Comparison of ENCODE assay signal across 8 mouse cellular contexts in the genomic region with DNA sequence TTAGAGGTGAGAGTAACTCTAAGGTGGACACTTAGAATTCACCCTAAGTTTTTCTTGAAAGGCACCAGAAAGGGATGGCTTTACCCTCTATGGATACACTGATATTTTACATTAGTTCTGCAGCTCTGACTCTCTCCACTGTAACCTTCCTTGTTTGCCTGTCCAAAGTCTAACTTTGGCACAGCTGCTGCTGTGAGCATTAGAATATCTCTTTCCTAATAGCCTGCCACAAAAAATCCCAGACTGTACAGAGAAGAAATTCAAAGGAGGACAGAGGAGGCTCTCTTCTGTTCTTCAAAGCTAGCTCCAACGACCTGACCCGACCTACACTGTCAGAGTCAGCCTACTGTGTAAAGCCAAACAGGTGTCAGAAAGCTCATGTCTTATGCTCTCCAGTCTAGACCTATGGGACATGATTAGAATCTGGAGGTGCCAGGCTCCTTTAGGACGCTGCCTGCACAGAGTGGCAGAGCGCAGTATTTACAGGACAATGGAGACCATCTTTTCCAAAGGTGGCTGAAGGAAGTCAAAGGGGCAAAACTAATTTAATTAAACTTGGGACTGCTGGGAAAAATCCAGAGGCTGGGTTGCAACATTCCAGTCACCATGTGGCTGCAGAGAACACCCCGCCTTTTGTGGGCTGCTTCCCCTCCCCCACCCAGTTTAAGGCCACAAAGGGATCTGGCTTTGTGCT. TPM values are rescaled to one million over a fixed set of nuclear protein-coding genes. Genes with fewer than 3 reads are reported as not detected.
DNase-seq lines count a peak whose midpoint lies in the region; ATAC-seq and TF ChIP-seq lines count a peak whose summit lies in the region.

No protein-coding gene starts in this region.

- no peak overlapping the region; the same call in 1 of the 2 replicates for H3K4me3 ChIP-seq in gastrocnemius, adult 2 months
- no peak overlapping the region for H3K4me3 ChIP-seq in hindbrain, embryonic 16.5 days (ENCODE audit: low read length)
- no peak overlapping the region for H3K4me3 ChIP-seq in liver, embryonic 12.5 days
- no peak overlapping the region for H3K4me3 ChIP-seq in neural tube, embryonic 14.5 days (ENCODE audit: low read depth, low read length)

- peak overlapping the region; percentile 27 for H3K4me2 ChIP-seq in hindbrain, embryonic 16.5 days (ENCODE audit: low read length)
- H3K4me2 ChIP-seq in liver, embryonic 12.5 days: peak overlapping the region; percentile 18
- peak overlapping the region; percentile 25; the same call in 1 of the 2 replicates for H3K4me2 ChIP-seq in neural tube, embryonic 14.5 days (ENCODE audit: low read depth, low read length)

- DNase-seq in adrenal gland, adult 2 months: peak; percentile 54
- no peak for DNase-seq in adrenal gland, adult 18-20 months (ENCODE audit: low spot score in 2 of 2)
- peak; percentile 62 for DNase-seq in gastrocnemius, adult 2 months
- no peak for DNase-seq in urinary bladder, adult 2 months (ENCODE audit: low spot score)
- no peak for DNase-seq in left cerebral cortex, postnatal 36 days (ENCODE audit: low spot score in 2 of 2)

- H3K27ac ChIP-seq in gastrocnemius, adult 2 months: 0 out of 2 replicates have a peak overlapping the region, but pooled peaks have one; percentile 35
- H3K27ac ChIP-seq in hindbrain, embryonic 16.5 days (ENCODE audit: low read depth, low read length): 0 out of 2 replicates have a peak overlapping the region, but pooled peaks have one; percentile 6
- H3K27ac ChIP-seq in liver, embryonic 12.5 days: peak overlapping the region; percentile 66; the same call in 1 of the 2 replicates
- 0 out of 2 replicates have a peak overlapping the region, but pooled peaks have one; percentile 40 for H3K27ac ChIP-seq in neural tube, embryonic 14.5 days (ENCODE audit: low read depth, low read length)

- peaks cover 2% of the 10 kb centered on the region; the same call in 1 of the 2 replicates for H3K36me3 ChIP-seq in hindbrain, embryonic 16.5 days (ENCODE audit: control insufficient read depth, insufficient read depth, low read length)
- peaks cover 12% of the 10 kb centered on the region for H3K36me3 ChIP-seq in liver, embryonic 12.5 days
- H3K36me3 ChIP-seq in neural tube, embryonic 14.5 days (ENCODE audit: control insufficient read depth, insufficient read depth, low read length): peaks cover 7% of the 10 kb centered on the region

- intact Hi-C loops in gastrocnemius, adult 2 months (cut with DNase I): no loop called here
- intact Hi-C loops in left cerebral cortex, postnatal 36 days (cut with DNase I): no loop called here

- TF ChIP-seq CTCF in gastrocnemius, adult 2 months (IDR thresholded peaks at IDR 0.05): no peak

- H3K4me1 ChIP-seq in hindbrain, embryonic 16.5 days (ENCODE audit: control insufficient read depth, insufficient read depth, low read depth, low read length): peaks cover 44% of the 10 kb centered on the region
- H3K4me1 ChIP-seq in liver, embryonic 12.5 days: peaks cover 15% of the 10 kb centered on the region; the same call in 1 of the 2 replicates
- peaks cover 52% of the 10 kb centered on the region for H3K4me1 ChIP-seq in neural tube, embryonic 14.5 days (ENCODE audit: control insufficient read depth, insufficient read depth, low read length)

- no peaks in the 10 kb centered on the region for H3K9me3 ChIP-seq in hindbrain, embryonic 16.5 days (ENCODE audit: control insufficient read depth, low read length)
- no peaks in the 10 kb centered on the region for H3K9me3 ChIP-seq in liver, embryonic 12.5 days (replicated peaks)
- H3K9me3 ChIP-seq in neural tube, embryonic 14.5 days (ENCODE audit: control insufficient read depth, low read length): no peaks in the 10 kb centered on the region

- no peak overlapping the region for H3K9ac ChIP-seq in hindbrain, embryonic 16.5 days (ENCODE audit: low read depth, low read length)
- no peak overlapping the region for H3K9ac ChIP-seq in liver, embryonic 12.5 days
- H3K9ac ChIP-seq in neural tube, embryonic 14.5 days (replicated peaks; ENCODE audit: low read depth, low read length): no peak overlapping the region

- 16% methylated on average over 5 of the region's 5 CpGs for whole genome bisulfite sequencing in hindbrain, embryonic 16.5 days
- 44% methylated on average over 5 of the region's 5 CpGs for WGBS in liver, embryonic 12.5 days (ENCODE audit: insufficient replicate concordance)
- 5% methylated on average over 5 of the region's 5 CpGs for WGBS in neural tube, embryonic 14.5 days

- H3K27me3 ChIP-seq in hindbrain, embryonic 16.5 days (replicated peaks; ENCODE audit: control insufficient read depth, insufficient read depth, low read length): no peaks in the 10 kb centered on the region
- H3K27me3 ChIP-seq in liver, embryonic 12.5 days (replicated peaks): no peaks in the 10 kb centered on the region
- H3K27me3 ChIP-seq in neural tube, embryonic 14.5 days (ENCODE audit: control insufficient read depth, insufficient read depth, low read length): no peaks in the 10 kb centered on the region

- peak; percentile 81 for ATAC-seq in hindbrain, embryonic 16.5 days
- peak; percentile 58; the same call in 1 of the 2 replicates for ATAC-seq in liver, embryonic 12.5 days
- peak; percentile 84; the same call in 1 of the 2 replicates for ATAC-seq in neural tube, embryonic 14.5 days (ENCODE audit: low read depth)

RNA-seq across cellular contexts. Expression of a gene that starts 9.5 kb away (rescaled TPM):
- 10 to 100 TPM; 36.7 to 36.9 TPM for total RNA-seq in adrenal gland, adult 2 months (2021)
- 0.57 and 0.83 TPM in 2 replicates for polyA plus RNA-seq in adrenal gland, adult 2 months (2012; rRNA removed)
- 10 to 100 TPM; 33.9 to 35.3 TPM for total RNA-seq in adrenal gland, adult 18-20 months (2021)
- 1 to 10 TPM; 5.3 to 6.4 TPM for total RNA-seq in gastrocnemius, adult 2 months (2021)
- polyA plus RNA-seq in hindbrain, embryonic 16.5 days (2015; fragmentation: Nextera tagmentation; extraction: Ambion mirVana): 82.6 and 106 TPM in 2 replicates
- polyA plus RNA-seq in liver, embryonic 12.5 days (2016; fragmentation: Nextera tagmentation; extraction: Ambion mirVana): 17.8 and 18.1 TPM in 2 replicates
- polyA plus RNA-seq in neural tube, embryonic 14.5 days (2014; fragmentation: Nextera tagmentation; extraction: Ambion mirVana): 117 and 129 TPM in 2 replicates
- polyA plus RNA-seq in urinary bladder, adult 2 months (2012; rRNA removed): 32.0 and 41.7 TPM in 2 replicates
- total RNA-seq in left cerebral cortex, postnatal 36 days (2021): 10 to 100 TPM; 16.3 to 16.5 TPM

Comparison
In these comparisons a context has a peak if more than half of its experiments do, and no peak if none do; other contexts are left out.
1. DNase-seq: peak in adrenal gland, adult 2 months (single experiment) and gastrocnemius, adult 2 months (single experiment); none in adrenal gland, adult 18-20 months (0 of 2), urinary bladder, adult 2 months (single experiment) and left cerebral cortex, postnatal 36 days (0 of 2).
2. H3K27ac ChIP-seq: peak in every context shown above with its lines; median percentile 66 in liver, embryonic 12.5 days; 40 in neural tube, embryonic 14.5 days; 35 in gastrocnemius, adult 2 months; 6 in hindbrain, embryonic 16.5 days.
3. RNA of a gene that starts 9.5 kb away (polyA plus RNA-seq): 117 to 129 TPM in neural tube, embryonic 14.5 days, 82.6 to 106 TPM in hindbrain, embryonic 16.5 days, 32.0 to 41.7 TPM in urinary bladder, adult 2 months and 17.8 to 18.1 TPM in liver, embryonic 12.5 days; 0.57 to 0.83 TPM in adrenal gland, adult 2 months; every median in the first group is over 10 times any median in the second.
4. Peak in every context shown above with its lines, with median percentiles within 50 percentile points of each other: ATAC-seq and H3K4me2 ChIP-seq.